Mouse (Mus musculus) limb, embryonic 14.5 days (tissue): ENCODE data around the gene Fxyd2. TPM values are rescaled to one million over a fixed set of nuclear protein-coding genes. Genes with fewer than 3 reads are reported as not detected.

Experiments
- ATAC-seq: fragments of 200-750 bp; cut with Nextera tagmentation; 2 replicates; pipeline ENCODE4 v1.8.0; 2017; ENCODE audit warnings: low read depth, moderate number of reproducible peaks, moderate TSS enrichment; ENCODE audit not compliant: low FRiP score
- DNase-seq: peaks from one replicate; pipeline ENCODE4 v3.0.0-alpha.2; 2015; ENCODE audit warnings: low spot score
- H3K27ac ChIP-seq: fragments of 300-500 bp; sonication (generic); replicated peaks from 2 replicates; pipeline ENCODE4 v1.5.1; 2014; ENCODE audit warnings: low read depth, mild to moderate bottlenecking, low read length, moderate library complexity, mixed read lengths
- H3K27me3 ChIP-seq: fragments of 300-500 bp; sonication (generic); 2 replicates; pipeline ENCODE4 v1.6.1; 2014; ENCODE audit warnings: low read length, mixed read lengths; ENCODE audit not compliant: control insufficient read depth, insufficient read depth
- H3K36me3 ChIP-seq: fragments of 300-500 bp; sonication (generic); 2 replicates; pipeline ENCODE4 v1.6.1; 2014; ENCODE audit warnings: mild to moderate bottlenecking, low read length, moderate library complexity, mixed read lengths; ENCODE audit not compliant: control insufficient read depth, insufficient read depth
- H3K4me1 ChIP-seq: fragments of 300-500 bp; sonication (generic); 2 replicates; pipeline ENCODE4 v1.6.1; 2014; ENCODE audit warnings: antibody characterized with exemption, low read length, mixed read lengths; ENCODE audit not compliant: control insufficient read depth, insufficient read depth
- H3K4me2 ChIP-seq: fragments of 300-500 bp; sonication (generic); replicated peaks from 2 replicates; pipeline ENCODE4 v1.6.1; 2014; ENCODE audit warnings: low read depth, mild to moderate bottlenecking, low read length, moderate library complexity; ENCODE audit not compliant: severe bottlenecking
- H3K4me3 ChIP-seq: fragments of 300-500 bp; sonication (generic); replicated peaks from 2 replicates; pipeline ENCODE4 v1.5.1; 2014; ENCODE audit warnings: low read length
- H3K9ac ChIP-seq: fragments of 300-500 bp; sonication (generic); 2 replicates; pipeline ENCODE4 v1.6.1; 2014; ENCODE audit warnings: mild to moderate bottlenecking, low read depth, low read length, moderate library complexity; ENCODE audit not compliant: severe bottlenecking
- H3K9me3 ChIP-seq: fragments of 300-500 bp; sonication (generic); 2 replicates; pipeline ENCODE4 v1.6.1; 2016; ENCODE audit warnings: low read length; ENCODE audit not compliant: control insufficient read depth
- POLR2A ChIP-seq: fragments of 200-500 bp; IDR thresholded peaks from 2 replicates; pipeline ENCODE4 v1.8.0; 2012; ENCODE audit warnings: inconsistent platforms, mild to moderate bottlenecking, moderate library complexity, borderline replicate concordance; ENCODE audit not compliant: insufficient read depth, insufficient read length; ENCODE audit errors: extremely low read depth
- WGBS: fragments of 180-500 bp; shearing (Covaris S2); extraction: QIAGEN DNeasy Blood & Tissue Kit; methylation state at CpG from one replicate; pipeline ENCODE4 v1.1.7; 2014; 5-methylcytosine and 5-hydroxymethylcytosine counted together
- polyA plus RNA-seq, 2 experiments: library from polyadenylated mRNA; depleted of rRNA in 1 of 2; stranded (reverse) in 1 of 2; unstranded in 1 of 2; fragments of >200 nt; fragmentation: Nextera tagmentation in 1 of 2; extraction: Ambion mirVana in 1 of 2; gene quantifications; 2 replicates each; pipeline versions ENCODE4 v1.2.1 to v1.2.3; 2012 to 2014

Fxyd2 gene
- polyA plus RNA-seq, 2 experiments: 6.1 to 8.5 TPM

DNA sequence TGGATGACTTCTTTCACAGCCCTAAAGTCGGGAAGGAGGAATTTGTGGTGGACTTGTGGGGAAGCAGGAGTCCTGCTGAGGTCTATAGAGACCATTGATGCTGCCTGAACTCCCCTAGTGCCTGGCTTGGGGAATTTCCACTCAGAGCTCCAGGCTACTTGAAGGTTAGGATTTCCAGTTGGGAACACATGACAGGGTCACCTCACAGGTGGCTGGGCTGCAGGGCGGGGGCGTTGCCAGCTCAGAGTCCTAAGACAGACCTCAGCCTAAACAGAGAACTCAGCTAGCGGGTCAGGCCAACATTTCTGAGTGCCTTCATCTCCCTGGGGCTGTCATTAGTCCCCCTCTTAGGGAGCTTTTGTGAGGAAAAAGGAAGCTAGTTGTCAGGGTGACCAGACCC is 2.4 kb downstream of the Fxyd2 start:
- no peaks in the 10 kb centered on the region for H3K27me3 ChIP-seq
- TF ChIP-seq POLR2A: no peak
- no peaks in the 10 kb centered on the region for H3K9me3 ChIP-seq
- no peak for DNase-seq
- H3K36me3 ChIP-seq: no peaks in the 10 kb centered on the region
- no peak overlapping the region for H3K4me3 ChIP-seq
- H3K27ac ChIP-seq: no peak overlapping the region
- no peak for ATAC-seq
- WGBS: 50% methylated on average over 4 of the region's 4 CpGs
- no peak overlapping the region for H3K4me2 ChIP-seq
- H3K9ac ChIP-seq: no peak overlapping the region
- H3K4me1 ChIP-seq: no peaks in the 10 kb centered on the region

DNA sequence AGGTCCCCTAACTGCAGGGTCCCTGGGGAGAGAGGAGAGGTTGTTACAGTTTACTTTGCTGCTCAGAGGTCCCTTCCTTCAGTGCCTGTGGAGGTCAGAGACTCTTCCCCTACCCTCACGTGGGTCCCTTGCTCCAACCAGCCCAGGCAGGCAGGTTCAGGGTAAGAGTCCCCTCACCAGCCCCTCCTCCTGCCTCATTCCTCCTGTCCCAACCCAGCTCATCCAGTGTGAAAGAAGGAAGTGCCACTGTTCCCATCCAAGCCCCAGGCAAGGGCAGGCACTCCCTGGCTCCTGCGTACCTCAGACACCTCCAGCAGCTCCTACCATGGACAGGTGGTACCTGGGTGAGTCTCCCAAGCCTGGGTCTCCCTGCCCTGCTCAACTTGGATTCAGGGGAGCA is 3.5 kb downstream of the Fxyd2 start:
- Histone ChIP-seq H3K27ac (no peak overlapping the region), H3K9me3 (no peaks in the 10 kb centered on the region), H3K36me3 (no peaks in the 10 kb centered on the region), H3K9ac (no peak overlapping the region), H3K4me3 (no peak overlapping the region), H3K4me2 (no peak overlapping the region), H3K27me3 (no peaks in the 10 kb centered on the region), H3K4me1 (no peaks in the 10 kb centered on the region)
- TF ChIP-seq POLR2A: no peak
- no peak for DNase-seq
- ATAC-seq: no peak
- WGBS: 37% methylated on average over 2 of the region's 2 CpGs

DNA sequence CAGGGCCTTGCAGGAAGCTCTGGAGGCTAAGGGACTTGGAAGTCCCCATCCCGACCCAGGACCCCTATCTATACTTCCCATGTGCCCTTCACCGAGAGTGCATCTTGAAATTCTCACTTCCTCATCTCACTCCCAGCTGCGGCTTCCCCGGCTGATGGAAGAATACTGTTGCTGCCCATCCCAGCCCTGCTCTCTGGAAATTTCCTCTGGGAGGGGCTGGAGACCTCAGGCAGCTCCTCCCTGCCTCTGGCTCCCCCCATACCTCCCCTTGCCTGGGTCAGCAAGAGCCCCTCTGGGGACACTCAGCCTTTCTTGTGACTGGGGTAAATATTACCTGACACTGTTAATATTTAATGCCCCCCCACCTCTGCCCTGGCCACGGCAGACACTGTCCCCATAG is 6.2 kb downstream of the Fxyd2 start:
- 58% methylated on average over 5 of the region's 5 CpGs for WGBS
- Histone ChIP-seq H3K4me2 (no peak overlapping the region), H3K27me3 (no peaks in the 10 kb centered on the region), H3K4me3 (no peak overlapping the region), H3K9ac (no peak overlapping the region), H3K27ac (no peak overlapping the region), H3K9me3 (no peaks in the 10 kb centered on the region), H3K4me1 (no peaks in the 10 kb centered on the region), H3K36me3 (no peaks in the 10 kb centered on the region)
- no peak for DNase-seq
- no peak for TF ChIP-seq POLR2A
- no peak for ATAC-seq

- DNase-seq (no peak), ATAC-seq (no peak)
- WGBS: 83% methylated on average over 3 of the region's 3 CpGs
- no peak overlapping the region for H3K4me3 ChIP-seq
- H3K36me3 ChIP-seq: no peaks in the 10 kb centered on the region
- no peak overlapping the region for H3K4me2 ChIP-seq
- no peak overlapping the region for H3K9ac ChIP-seq
- H3K27me3 ChIP-seq: no peaks in the 10 kb centered on the region
- no peaks in the 10 kb centered on the region for H3K9me3 ChIP-seq
- TF ChIP-seq POLR2A: no peak
- H3K27ac ChIP-seq: no peak overlapping the region
- H3K4me1 ChIP-seq: no peaks in the 10 kb centered on the region
Measured at GRCm38 (mm10) chr9:45406808-45407207, 7.3 kb downstream of the Fxyd2 start.

- Histone ChIP-seq H3K4me2 (peak overlapping the region; percentile 49), H3K4me3 (peak overlapping the region; percentile 27), H3K9ac (peak overlapping the region; percentile 44; the same call in 1 of the 2 replicates), H3K27ac (no peak overlapping the region), H3K36me3 (no peaks in the 10 kb centered on the region), H3K9me3 (no peaks in the 10 kb centered on the region), H3K27me3 (no peaks in the 10 kb centered on the region), H3K4me1 (no peaks in the 10 kb centered on the region)
- ATAC-seq (peak; percentile 75; the same call in 1 of the 2 replicates), DNase-seq (peak; percentile 67)
- 40% methylated on average over 33 of the region's 33 CpGs for WGBS
- no peak for TF ChIP-seq POLR2A
Measured at GRCm38 (mm10) chr9:45407706-45408675, 8.5 kb downstream of the Fxyd2 start.
